Mouse (Mus musculus) T-cell, adult 66 days (primary cell): ENCODE results near the gene Rbm6. TPM values are rescaled to one million over a fixed set of nuclear protein-coding genes. Genes with fewer than 3 reads are reported as not detected.

ENCODE experiments used
- total RNA-seq, 2 experiments: library from RNA; stranded (reverse); gene quantifications; 3 replicates in 1 of 2; 4 replicates in 1 of 2; pipeline ENCODE4 v1.2.4; 2023

Rbm6 gene
- total RNA-seq: 100 to 1,000 TPM; 129 to 140 TPM

DNA sequence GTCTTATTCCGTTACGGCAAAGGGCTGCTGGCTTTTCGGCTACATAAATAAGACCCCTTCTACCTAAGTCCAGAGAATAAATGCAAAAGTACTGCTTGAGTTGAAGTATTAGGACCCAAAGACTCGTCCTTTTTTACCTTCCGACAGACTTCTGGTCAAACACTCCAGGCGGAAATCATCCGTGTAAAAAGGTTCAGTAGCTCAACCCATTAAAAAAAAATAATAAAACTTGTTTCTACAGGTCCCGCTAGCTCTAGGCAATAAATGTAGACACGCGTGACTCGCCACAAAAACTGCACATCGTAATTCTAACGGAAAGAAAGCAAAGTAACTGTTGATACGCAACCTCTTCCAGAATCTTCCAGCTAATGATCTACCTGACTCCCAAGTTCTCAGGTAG lies at the start of gene Rbm6:
TSS of gene Rbm6 (minus strand) at position 101 of the 400 bp plus-strand sequence.

DNA sequence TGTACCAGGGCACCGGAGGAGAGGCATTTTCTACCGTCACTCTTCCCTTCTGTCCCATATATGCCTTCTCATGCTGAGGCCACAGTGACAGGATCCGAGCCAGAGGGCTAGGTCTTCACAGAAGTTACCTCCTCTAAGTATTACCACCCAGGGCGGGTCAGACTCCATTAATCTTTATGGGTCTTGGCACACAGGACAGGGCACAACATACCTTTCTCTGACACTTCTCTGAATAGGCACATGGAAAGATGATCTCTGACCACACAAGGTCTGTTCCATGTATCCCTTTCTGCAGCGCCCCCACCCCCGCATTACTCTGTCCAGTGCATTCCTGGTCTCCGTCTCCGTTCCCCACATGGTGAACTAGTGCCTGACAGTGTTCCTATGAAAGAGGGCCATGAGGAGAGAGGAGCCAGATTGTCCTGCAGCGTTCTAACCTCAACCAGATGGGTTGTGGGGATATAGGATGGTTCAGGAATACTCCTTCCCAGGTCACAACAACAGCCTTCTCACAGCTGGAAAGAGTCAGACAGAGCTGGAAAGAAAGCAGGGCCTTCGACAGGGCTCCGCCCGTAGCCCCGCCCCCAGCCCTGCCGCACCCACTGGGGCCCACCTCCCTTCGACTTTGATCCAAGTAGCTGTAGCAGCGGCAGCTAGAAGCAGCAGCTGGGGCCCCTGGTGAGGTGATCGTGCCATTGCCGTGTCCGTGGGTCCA lies 33.4 kb upstream of the Rbm6 start, which contains the start of gene Mst1r:
TSS of gene Mst1r (plus strand) at position 622 of the 715 bp plus-strand sequence.

DNA sequence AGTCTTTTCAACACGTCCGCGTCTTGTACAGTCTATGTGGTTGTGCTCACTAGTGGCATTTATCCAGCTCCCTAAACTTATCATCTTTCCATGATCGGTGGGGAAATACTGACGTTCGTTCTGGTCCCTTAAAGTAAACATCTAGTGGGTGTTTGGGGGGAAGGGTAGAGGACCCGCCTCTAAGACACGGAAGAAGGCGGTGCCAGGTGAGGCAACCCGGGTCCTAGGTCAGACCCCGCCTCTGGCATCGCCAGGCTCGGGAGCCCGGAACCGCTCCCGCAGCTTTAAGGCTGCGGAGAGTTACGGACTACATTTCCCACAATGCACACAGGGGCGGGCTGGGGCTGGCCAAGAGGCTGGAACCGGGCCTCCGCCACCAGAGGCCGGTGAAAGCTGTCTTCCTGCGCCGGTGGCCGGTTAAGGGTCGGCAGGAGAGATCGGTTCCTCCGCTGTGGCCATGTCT lies 14.8 kb upstream of the Rbm6 start, which contains the start of gene Mon1a:
TSS of gene Mon1a (plus strand) at position 348 of the 463 bp plus-strand sequence.

DNA sequence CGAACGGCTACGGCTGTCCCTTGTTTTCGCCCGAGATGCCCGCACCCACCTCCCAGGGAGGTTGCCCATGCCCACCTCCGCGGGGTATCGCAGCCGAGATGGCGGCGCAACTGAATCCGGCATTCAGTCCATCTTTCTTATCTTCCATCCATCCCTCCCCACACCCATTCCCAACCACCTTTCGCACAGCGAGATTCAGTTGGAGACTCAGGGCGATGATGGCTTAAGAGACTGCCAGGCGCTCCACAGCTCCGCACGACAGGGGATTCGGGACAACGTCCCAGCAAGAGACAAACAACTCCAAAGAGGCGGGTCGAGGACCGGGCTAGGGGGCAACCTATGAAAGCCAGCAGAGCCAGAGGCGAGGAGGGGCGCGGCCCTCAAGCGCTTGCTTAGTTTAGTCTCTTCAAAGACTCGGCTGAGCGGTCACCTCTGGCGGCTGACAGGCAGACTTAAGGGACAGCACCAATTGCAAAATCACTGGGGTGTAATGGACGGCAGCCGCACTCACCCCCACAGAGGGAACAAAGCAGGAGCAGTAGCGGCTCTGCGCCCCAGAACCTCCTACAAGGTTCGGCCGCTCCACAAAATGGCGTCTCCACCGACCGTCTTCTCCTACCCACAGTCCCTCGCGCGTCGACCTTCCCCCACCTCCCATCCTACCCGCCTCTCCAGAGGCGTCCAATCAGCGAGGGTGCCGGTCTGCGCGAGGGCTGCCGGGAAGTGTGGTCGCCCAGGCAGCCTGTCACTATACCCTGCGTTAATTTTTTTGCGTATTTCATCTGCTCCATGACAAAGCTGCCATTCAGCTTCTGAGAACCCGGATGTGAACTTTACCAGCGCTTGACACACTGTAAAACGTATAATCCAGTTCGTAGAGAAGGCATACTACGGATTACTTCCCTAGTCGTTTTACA lies 102.4 kb downstream of the Rbm6 start, which contains the start of gene Rbm5:
TSS of gene Rbm5 (minus strand) at position 623 of the 917 bp plus-strand sequence.

Other genes with a start within 250 kb of the Rbm6 start
- gene Gnai2, start 237.9 kb downstream of the Rbm6 start, total RNA-seq: 100 to 1,000 TPM; 472 to 497 TPM
- not detected for gene Slc38a3, start 203.7 kb downstream of the Rbm6 start, total RNA-seq
- 1 to 10 TPM; 1.3 to 2.2 TPM for gene Gnat1, start 193.5 kb downstream of the Rbm6 start, total RNA-seq
- not detected for gene Sema3f, start 162.8 kb downstream of the Rbm6 start, total RNA-seq
- 100 to 1,000 TPM; 261 to 285 TPM for gene Rbm5, start 102.2 kb downstream of the Rbm6 start, total RNA-seq
- gene Mon1a, start 14.9 kb upstream of the Rbm6 start, total RNA-seq: 10 to 100 TPM; 17.0 to 19.9 TPM
- 1 to 10 TPM in 1 of 2 experiments, not detected in 1; 1.5 TPM for gene Mst1r, start 33.6 kb upstream of the Rbm6 start, total RNA-seq
- not detected for gene Actl11, start 55.2 kb upstream of the Rbm6 start, total RNA-seq
- not detected for gene Camkv, start 62.4 kb upstream of the Rbm6 start, total RNA-seq
- gene Traip, start 76.9 kb upstream of the Rbm6 start, total RNA-seq: 10 to 100 TPM in 1 of 2 experiments, 1 to 10 TPM in 1; 9.4 to 14.3 TPM
- gene Uba7, start 102.3 kb upstream of the Rbm6 start, total RNA-seq: 100 to 1,000 TPM; 189 to 213 TPM
- gene Gm20661, start 109.8 kb upstream of the Rbm6 start, total RNA-seq: under 1 TPM in 1 of 2 experiments, not detected in 1; 0.89 TPM
- gene Inka1, start 112.6 kb upstream of the Rbm6 start, total RNA-seq: 1 to 10 TPM; 1.3 to 3.3 TPM
- gene Cdhr4, start 119.3 kb upstream of the Rbm6 start, total RNA-seq: 1 to 10 TPM; 2.6 to 4.2 TPM
- under 1 TPM in 1 of 2 experiments, not detected in 1; 0.35 TPM for gene Gm20662, start 123.1 kb upstream of the Rbm6 start, total RNA-seq
- 100 to 1,000 TPM; 141 to 144 TPM for gene Ip6k1, start 129.3 kb upstream of the Rbm6 start, total RNA-seq
- 10 to 100 TPM; 18.2 to 19.6 TPM for gene Gmppb, start 176.0 kb upstream of the Rbm6 start, total RNA-seq
- gene Amigo3, start 179.9 kb upstream of the Rbm6 start, total RNA-seq: 1 to 10 TPM; 6.5 to 7.5 TPM
- gene Mst1, start 207.2 kb upstream of the Rbm6 start, total RNA-seq: under 1 TPM; 0.23 to 0.50 TPM
- 100 to 1,000 TPM; 181 to 188 TPM for gene Rnf123, start 210.1 kb upstream of the Rbm6 start, total RNA-seq
- 100 to 1,000 TPM; 105 to 120 TPM for gene Apeh, start 221.4 kb upstream of the Rbm6 start, total RNA-seq